ENCODE assay signal across 9 mouse cellular contexts in genomic region chr11:101589444-101589843, GRCm38 (mm10). TPM values are rescaled to one million over a fixed set of nuclear protein-coding genes. Genes with fewer than 3 reads are reported as not detected.
DNase-seq lines count a peak whose midpoint lies in the region; ATAC-seq and TF ChIP-seq lines count a peak whose summit lies in the region.
"Had no signal": no experiment of that assay in that cellular context is flagged by ENCODE, and none has a peak within 500 bp of the region (broad histone marks: within the 10 kb centered on the region; RNA-seq: fewer than 3 reads in every experiment).

No protein-coding gene starts in this region.

- WGBS in hindbrain, embryonic 10.5 days = 38% methylated on average over 5 of the region's 5 CpGs
- 34% methylated on average over 5 of the region's 5 CpGs for WGBS in hindbrain, embryonic 16.5 days
- WGBS in stomach, embryonic 16.5 days = 32% methylated on average over 5 of the region's 5 CpGs

- intact Hi-C loops in gastrocnemius, postnatal 14 days (cut with DNase I; ENCODE audit: low total_unique reads) = no loop called here

- H3K4me1 ChIP-seq in hindbrain, embryonic 10.5 days (replicated peaks) = no peaks in the 10 kb centered on the region
- H3K4me1 ChIP-seq in hindbrain, embryonic 16.5 days (ENCODE audit: control insufficient read depth, insufficient read depth, low read depth, low read length) = no peaks in the 10 kb centered on the region
- peaks cover 66% of the 10 kb centered on the region for H3K4me1 ChIP-seq in E14TG2a.4 (replicated peaks; ENCODE audit: low read depth, low read length)
- H3K4me1 ChIP-seq in stomach, embryonic 16.5 days (ENCODE audit: control insufficient read depth, insufficient read depth, low read length) = no peaks in the 10 kb centered on the region
- H3K4me1 ChIP-seq: embryonic facial prominence, embryonic 15.5 days had no signal

- ATAC-seq in hindbrain, embryonic 16.5 days = no peak
- peak; percentile 94 for ATAC-seq in megakaryocyte, adult 5-6 weeks (ENCODE audit: poor library complexity, severe bottlenecking)
- no peak for ATAC-seq in stomach, embryonic 16.5 days (ENCODE audit: insufficient read depth, low FRiP score)

- peak; percentile 48 for DNase-seq in hindbrain, embryonic 10.5 days (ENCODE audit: low spot score)
- DNase-seq in c-Kit-positive CD71-positive TER-119-negative erythroid progenitor cells, embryonic 14.5 days (ENCODE audit: low read depth) = peak; percentile 62
- DNase-seq in gastrocnemius, postnatal 14 days = peak; percentile 27
- peak; percentile 36 to 69 for DNase-seq in layer of hippocampus, postnatal 14 days (ENCODE audit: low spot score in 2 of 2)

- H3K36me3 ChIP-seq in hindbrain, embryonic 10.5 days = 0 out of 2 replicates have a peak, but pooled peaks cover 4% of the 10 kb centered on the region
- H3K36me3 ChIP-seq in hindbrain, embryonic 16.5 days (ENCODE audit: control insufficient read depth, insufficient read depth, low read length) = no peaks in the 10 kb centered on the region
- peaks cover 38% of the 10 kb centered on the region for H3K36me3 ChIP-seq in E14TG2a.4 (ENCODE audit: insufficient read depth, low read length)
- H3K36me3 ChIP-seq in stomach, embryonic 16.5 days (ENCODE audit: control insufficient read depth, insufficient read depth, low read length) = no peaks in the 10 kb centered on the region

- TF ChIP-seq CTCF in E14TG2a.4 (conservative IDR thresholded peaks at IDR 0.05; ENCODE audit: low read length) = peak; percentile 91

- no peaks in the 10 kb centered on the region for H3K9me3 ChIP-seq in hindbrain, embryonic 10.5 days
- H3K9me3 ChIP-seq in hindbrain, embryonic 16.5 days (ENCODE audit: control insufficient read depth, low read length) = no peaks in the 10 kb centered on the region
- no peaks in the 10 kb centered on the region for H3K9me3 ChIP-seq in E14TG2a.4 (ENCODE audit: low read length)
- no peaks in the 10 kb centered on the region for H3K9me3 ChIP-seq in stomach, embryonic 16.5 days (replicated peaks; ENCODE audit: control insufficient read depth, low read length)
- H3K9me3 ChIP-seq: embryonic facial prominence, embryonic 15.5 days had no signal

- H3K9ac ChIP-seq in hindbrain, embryonic 16.5 days (ENCODE audit: low read depth, low read length) = no peak overlapping the region
- no peak overlapping the region for H3K9ac ChIP-seq in stomach, embryonic 16.5 days (ENCODE audit: low read length)
- H3K9ac ChIP-seq: embryonic facial prominence, embryonic 15.5 days had no signal

- H3K27me3 ChIP-seq in hindbrain, embryonic 10.5 days (ENCODE audit: insufficient read depth, poor library complexity, severe bottlenecking) = no peaks in the 10 kb centered on the region
- no peaks in the 10 kb centered on the region for H3K27me3 ChIP-seq in hindbrain, embryonic 16.5 days (replicated peaks; ENCODE audit: control insufficient read depth, insufficient read depth, low read length)
- no peaks in the 10 kb centered on the region for H3K27me3 ChIP-seq in E14TG2a.4 (ENCODE audit: insufficient read depth, low read length)
- no peaks in the 10 kb centered on the region for H3K27me3 ChIP-seq in stomach, embryonic 16.5 days (ENCODE audit: control insufficient read depth, insufficient read depth, low read length)
- H3K27me3 ChIP-seq: embryonic facial prominence, embryonic 15.5 days had no signal

- H3K27ac ChIP-seq in hindbrain, embryonic 10.5 days = no peak overlapping the region
- no peak overlapping the region for H3K27ac ChIP-seq in hindbrain, embryonic 16.5 days (ENCODE audit: low read depth, low read length)
- peak overlapping the region; percentile 29 for H3K27ac ChIP-seq in stomach, embryonic 16.5 days (ENCODE audit: low read length)
- H3K27ac ChIP-seq: embryonic facial prominence, embryonic 15.5 days had no signal

- H3K4me3 ChIP-seq in hindbrain, embryonic 10.5 days = no peak overlapping the region
- H3K4me3 ChIP-seq in hindbrain, embryonic 16.5 days (ENCODE audit: low read length) = no peak overlapping the region
- peak overlapping the region; percentile 64; the same call in 1 of the 2 replicates for H3K4me3 ChIP-seq in E14TG2a.4 (replicated peaks; ENCODE audit: low read length)
- no peak overlapping the region for H3K4me3 ChIP-seq in stomach, embryonic 16.5 days (replicated peaks; ENCODE audit: low read length)
- H3K4me3 ChIP-seq: embryonic facial prominence, embryonic 15.5 days had no signal

- H3K4me2 ChIP-seq in hindbrain, embryonic 16.5 days (ENCODE audit: low read length) = no peak overlapping the region
- H3K4me2 ChIP-seq in stomach, embryonic 16.5 days (ENCODE audit: low read depth, low read length) = no peak overlapping the region
- H3K4me2 ChIP-seq: embryonic facial prominence, embryonic 15.5 days had no signal

RNA-seq across cellular contexts. Expression of gene Tmem106a, which starts 7.4 kb away (rescaled TPM):
- polyA plus RNA-seq in hindbrain, embryonic 10.5 days (2016; fragmentation: Nextera tagmentation; extraction: Ambion mirVana) = 1.7 and 4.3 TPM in 2 replicates
- polyA plus RNA-seq in hindbrain, embryonic 16.5 days (2015; fragmentation: Nextera tagmentation; extraction: Ambion mirVana) = 4.4 and 4.9 TPM in 2 replicates
- total RNA-seq in gastrocnemius, postnatal 14 days (2021) = 1 to 10 TPM; 2.3 to 3.1 TPM
- 1 to 10 TPM; 2.0 to 4.1 TPM for total RNA-seq in layer of hippocampus, postnatal 14 days (2021)
- total RNA-seq in megakaryocyte, adult 5-6 weeks (2015) = 35.3 and 35.7 TPM in 2 replicates
- total RNA-seq in megakaryocyte, adult 5-6 weeks (2017) = 20.5 and 24.1 TPM in 2 replicates
- polyA plus RNA-seq in stomach, embryonic 16.5 days (2015; fragmentation: Nextera tagmentation; extraction: Ambion mirVana) = 10.3 and 12.4 TPM in 2 replicates

RNA-seq across cellular contexts. Expression of gene Gm11634, which starts 9.6 kb away (rescaled TPM):
- polyA plus RNA-seq in hindbrain, embryonic 10.5 days (2016; fragmentation: Nextera tagmentation; extraction: Ambion mirVana) = not detected in 2 replicates
- not detected in 2 replicates for polyA plus RNA-seq in hindbrain, embryonic 16.5 days (2015; fragmentation: Nextera tagmentation; extraction: Ambion mirVana)
- total RNA-seq in gastrocnemius, postnatal 14 days (2021) = not detected
- total RNA-seq in layer of hippocampus, postnatal 14 days (2021) = not detected
- not detected in 2 replicates for total RNA-seq in megakaryocyte, adult 5-6 weeks (2015)
- not detected in 2 replicates for total RNA-seq in megakaryocyte, adult 5-6 weeks (2017)
- polyA plus RNA-seq in stomach, embryonic 16.5 days (2015; fragmentation: Nextera tagmentation; extraction: Ambion mirVana) = not detected in 2 replicates
- polyA plus RNA-seq: embryonic facial prominence, embryonic 15.5 days had no signal

RNA-seq across cellular contexts. Expression of gene Nbr1, which starts 37.5 kb away (rescaled TPM):
- polyA plus RNA-seq in hindbrain, embryonic 10.5 days (2016; fragmentation: Nextera tagmentation; extraction: Ambion mirVana) = 71.0 and 81.8 TPM in 2 replicates
- polyA plus RNA-seq in hindbrain, embryonic 16.5 days (2015; fragmentation: Nextera tagmentation; extraction: Ambion mirVana) = 80.5 and 93.2 TPM in 2 replicates
- total RNA-seq in gastrocnemius, postnatal 14 days (2021) = 10 to 100 TPM; 66.3 to 69.0 TPM
- total RNA-seq in layer of hippocampus, postnatal 14 days (2021) = 100 to 1,000 TPM; 122 to 177 TPM
- total RNA-seq in megakaryocyte, adult 5-6 weeks (2015) = 32.4 and 33.9 TPM in 2 replicates
- total RNA-seq in megakaryocyte, adult 5-6 weeks (2017) = 53.6 and 60.7 TPM in 2 replicates
- polyA plus RNA-seq in stomach, embryonic 16.5 days (2015; fragmentation: Nextera tagmentation; extraction: Ambion mirVana) = 68.7 and 78.4 TPM in 2 replicates

RNA-seq across cellular contexts. Expression of gene Rdm1, which starts 37.6 kb away (rescaled TPM):
- 34.2 and 39.4 TPM in 2 replicates for polyA plus RNA-seq in hindbrain, embryonic 10.5 days (2016; fragmentation: Nextera tagmentation; extraction: Ambion mirVana)
- polyA plus RNA-seq in hindbrain, embryonic 16.5 days (2015; fragmentation: Nextera tagmentation; extraction: Ambion mirVana) = 17.2 and 21.7 TPM in 2 replicates
- 10 to 100 TPM; 18.0 to 19.8 TPM for total RNA-seq in gastrocnemius, postnatal 14 days (2021)
- total RNA-seq in layer of hippocampus, postnatal 14 days (2021) = 1 to 10 TPM; 4.7 to 6.3 TPM
- total RNA-seq in megakaryocyte, adult 5-6 weeks (2015) = 22.6 and 28.8 TPM in 2 replicates
- total RNA-seq in megakaryocyte, adult 5-6 weeks (2017) = 18.1 and 23.1 TPM in 2 replicates
- 39.6 and 40.8 TPM in 2 replicates for polyA plus RNA-seq in stomach, embryonic 16.5 days (2015; fragmentation: Nextera tagmentation; extraction: Ambion mirVana)

RNA-seq across cellular contexts. Expression of gene Brca1, which starts 37.7 kb away (rescaled TPM):
- 16.1 and 25.3 TPM in 2 replicates for polyA plus RNA-seq in hindbrain, embryonic 10.5 days (2016; fragmentation: Nextera tagmentation; extraction: Ambion mirVana)
- 2.0 and 3.0 TPM in 2 replicates for polyA plus RNA-seq in hindbrain, embryonic 16.5 days (2015; fragmentation: Nextera tagmentation; extraction: Ambion mirVana)
- total RNA-seq in gastrocnemius, postnatal 14 days (2021) = under 1 TPM; 0.89 to 0.92 TPM
- 1 to 10 TPM; 1.3 to 3.2 TPM for total RNA-seq in layer of hippocampus, postnatal 14 days (2021)
- 15.3 and 15.9 TPM in 2 replicates for total RNA-seq in megakaryocyte, adult 5-6 weeks (2015)
- 26.8 and 34.8 TPM in 2 replicates for total RNA-seq in megakaryocyte, adult 5-6 weeks (2017)
- polyA plus RNA-seq in stomach, embryonic 16.5 days (2015; fragmentation: Nextera tagmentation; extraction: Ambion mirVana) = 8.3 and 9.2 TPM in 2 replicates

Comparison
In these comparisons a context has a peak if more than half of its experiments do, and no peak if none do; other contexts are left out.
1. RNA of gene Tmem106a, which starts 7.4 kb away (total RNA-seq): 20.5 to 35.7 TPM in megakaryocyte, adult 5-6 weeks; 2.0 to 4.1 TPM in layer of hippocampus, postnatal 14 days and 2.3 to 3.1 TPM in gastrocnemius, postnatal 14 days; every median in the first group is over 4 times any median in the second.
2. Peak in every context shown above with its lines, with median percentiles within 50 percentile points of each other: DNase-seq.